Mouse (Mus musculus) limb, embryonic 15.5 days (tissue): Measurements from ENCODE around the gene Crim1. TPM values are rescaled to one million over a fixed set of nuclear protein-coding genes. Genes with fewer than 3 reads are reported as not detected.

Experiments used
- ATAC-seq: fragments of 200-750 bp; cut with Nextera tagmentation; 2 replicates; pipeline ENCODE4 v1.8.0; 2017; ENCODE audit warnings: low read depth, moderate TSS enrichment; ENCODE audit not compliant: insufficient number of reproducible peaks, low FRiP score, low TSS enrichment
- H3K27ac ChIP-seq: fragments of 300-500 bp; sonication (generic); 2 replicates; pipeline ENCODE4 v1.5.1; 2015; ENCODE audit warnings: moderate library complexity, mild to moderate bottlenecking, inconsistent platforms
- H3K27me3 ChIP-seq: fragments of 300-500 bp; sonication (generic); 2 replicates; pipeline ENCODE4 v1.6.1; 2015; ENCODE audit warnings: inconsistent platforms
- H3K36me3 ChIP-seq: fragments of 300-500 bp; sonication (generic); 2 replicates; pipeline ENCODE4 v1.6.1; 2015; ENCODE audit warnings: inconsistent platforms
- H3K4me1 ChIP-seq: fragments of 300-500 bp; sonication (generic); 2 replicates; pipeline ENCODE4 v1.6.1; 2015; ENCODE audit warnings: inconsistent platforms
- H3K4me2 ChIP-seq: fragments of 300-500 bp; sonication (generic); 2 replicates; pipeline ENCODE4 v1.6.1; 2015; ENCODE audit warnings: mild to moderate bottlenecking, inconsistent platforms
- H3K4me3 ChIP-seq: fragments of 300-500 bp; sonication (generic); 2 replicates; pipeline ENCODE4 v1.5.1; 2015; ENCODE audit warnings: mild to moderate bottlenecking, inconsistent platforms
- H3K9ac ChIP-seq: fragments of 300-500 bp; sonication (generic); 2 replicates; pipeline ENCODE4 v1.6.1; 2015; ENCODE audit warnings: inconsistent platforms
- H3K9me3 ChIP-seq: fragments of 300-500 bp; sonication (generic); 2 replicates; pipeline ENCODE4 v1.6.1; 2016; ENCODE audit warnings: inconsistent platforms
- WGBS: fragments of 180-500 bp; shearing (Covaris S2); methylation state at CpG from one replicate; pipeline ENCODE4 v1.1.7; 2015; 5-methylcytosine and 5-hydroxymethylcytosine counted together
- polyA plus RNA-seq: library from polyadenylated mRNA; unstranded; fragments of >200 nt; fragmentation: Nextera tagmentation; extraction: Ambion mirVana; gene quantifications from 2 replicates; pipeline ENCODE4 v1.2.1, GENCODE M21; 2015

The Crim1 gene
- polyA plus RNA-seq, 1 experiment from 2014 or later, result 7.0 TPM

DNA sequence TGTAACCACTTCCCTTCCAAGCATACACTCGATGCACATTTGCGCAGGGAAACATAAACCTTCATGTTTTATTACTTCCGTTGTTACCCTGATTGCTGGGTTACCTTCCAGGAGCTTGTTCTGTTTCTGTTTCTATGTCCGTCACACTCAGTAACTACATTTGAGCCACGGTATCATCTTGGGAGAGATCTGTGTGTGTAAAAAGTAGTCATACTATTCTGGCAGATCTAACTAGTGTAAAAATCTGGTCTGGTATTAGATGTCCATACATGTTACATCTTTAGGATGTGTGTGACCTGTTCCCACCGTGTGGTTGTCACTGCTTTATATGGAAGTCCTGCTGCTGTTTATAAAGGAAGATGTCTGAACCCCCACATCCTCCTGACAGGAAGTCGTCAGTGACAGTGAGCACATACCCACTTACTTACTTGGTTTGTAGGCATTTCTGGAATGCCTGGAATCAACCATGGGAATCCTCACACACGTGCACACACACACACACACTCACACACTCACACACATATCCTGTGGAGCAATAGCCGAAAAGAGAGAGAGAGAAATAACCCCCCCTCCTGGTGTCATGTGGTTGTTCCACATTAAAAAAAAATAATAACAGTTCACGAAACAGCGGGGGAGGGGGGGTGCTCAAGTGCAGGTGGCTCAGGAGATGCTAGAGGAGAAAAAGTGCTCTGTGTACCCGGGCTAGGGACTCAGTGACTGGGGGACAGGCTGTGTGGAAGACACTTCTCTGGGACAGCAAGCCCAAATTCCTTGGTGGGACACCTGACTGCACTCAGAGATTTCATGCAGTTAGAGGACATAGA is 151.8 kb downstream of the Crim1 start:
- Histone ChIP-seq H3K9me3 (no peaks in the 10 kb centered on the region), H3K4me2 (no peak overlapping the region), H3K4me1 (no peaks in the 10 kb centered on the region), H3K9ac (no peak overlapping the region), H3K4me3 (no peak overlapping the region), H3K27ac (no peak overlapping the region), H3K36me3 (peaks cover 46% of the 10 kb centered on the region), H3K27me3 (no peaks in the 10 kb centered on the region)
- WGBS, result 53% methylated on average over 12 of the region's 12 CpGs
- no peak for ATAC-seq

DNA sequence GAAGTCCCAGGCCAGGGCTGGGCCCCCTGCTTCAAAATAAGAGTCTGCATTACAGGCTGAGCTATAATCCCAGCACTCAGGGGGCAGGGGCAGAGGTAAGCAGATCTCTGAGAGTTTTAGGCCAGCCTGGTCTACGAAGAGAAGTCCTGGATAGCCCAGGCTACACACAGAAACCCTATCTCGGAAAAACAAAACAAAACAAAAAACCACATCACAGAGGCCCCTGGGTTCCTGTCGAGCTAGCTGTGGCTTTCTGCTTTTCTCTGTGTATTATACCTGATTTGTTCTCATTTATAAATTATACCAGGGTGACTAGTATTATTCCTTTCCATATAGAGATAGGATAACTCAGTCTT is 152.4 kb downstream of the Crim1 start:
- no peak for ATAC-seq
- H3K27me3 ChIP-seq, result no peaks in the 10 kb centered on the region
- no peak overlapping the region for H3K4me3 ChIP-seq
- no peaks in the 10 kb centered on the region for H3K4me1 ChIP-seq
- 89% methylated on average over 3 of the region's 3 CpGs for WGBS
- H3K9me3 ChIP-seq, result no peaks in the 10 kb centered on the region
- no peak overlapping the region for H3K4me2 ChIP-seq
- no peak overlapping the region for H3K27ac ChIP-seq
- H3K9ac ChIP-seq, result no peak overlapping the region
- peaks cover 41% of the 10 kb centered on the region for H3K36me3 ChIP-seq

DNA sequence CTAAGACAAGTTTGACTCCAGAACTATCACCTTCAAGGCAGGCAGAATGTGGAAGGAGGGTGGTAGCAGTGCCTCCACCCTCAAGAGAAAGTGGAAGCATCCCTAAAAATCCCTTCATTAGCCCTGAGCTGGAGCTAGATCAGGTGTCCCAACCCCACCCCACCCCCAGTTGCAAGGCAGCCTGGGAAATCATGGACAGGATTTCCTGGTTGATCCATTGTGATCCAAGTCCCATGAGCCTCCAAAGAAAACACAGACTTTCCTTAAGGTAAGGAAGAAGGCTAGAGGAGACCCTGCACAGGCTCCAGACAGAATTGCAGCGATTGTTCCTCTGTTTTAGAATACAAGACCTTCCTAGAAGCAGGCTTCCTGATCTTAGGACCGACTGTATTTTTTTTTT is 154.4 kb downstream of the Crim1 start:
- 77% methylated on average over 2 of the region's 2 CpGs for WGBS
- Histone ChIP-seq H3K4me2 (no peak overlapping the region), H3K36me3 (peaks cover 31% of the 10 kb centered on the region)

DNA sequence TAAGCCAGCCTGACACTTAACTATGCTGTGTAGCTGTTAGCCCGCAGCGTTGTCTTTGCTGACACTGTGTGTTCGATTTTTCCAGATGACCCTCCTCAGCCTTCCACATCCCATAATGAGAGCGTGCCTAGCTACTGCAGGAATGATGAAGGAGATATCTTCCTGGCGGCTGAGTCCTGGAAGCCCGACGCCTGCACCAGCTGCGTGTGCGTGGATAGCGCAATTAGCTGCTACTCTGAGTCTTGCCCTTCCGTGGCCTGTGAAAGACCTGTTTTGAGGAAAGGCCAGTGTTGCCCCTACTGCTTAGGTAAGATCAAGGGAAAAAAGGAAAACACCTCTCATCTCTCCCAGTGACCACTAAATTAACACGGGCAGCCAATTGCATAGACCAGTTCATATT is 154.8 kb downstream of the Crim1 start:
- Histone ChIP-seq H3K36me3 (peaks cover 31% of the 10 kb centered on the region), H3K4me3 (no peak overlapping the region), H3K27me3 (no peaks in the 10 kb centered on the region), H3K9ac (no peak overlapping the region), H3K4me1 (no peaks in the 10 kb centered on the region), H3K27ac (no peak overlapping the region), H3K4me2 (no peak overlapping the region), H3K9me3 (no peaks in the 10 kb centered on the region)
- ATAC-seq, result no peak
- 86% methylated on average over 12 of the region's 12 CpGs for WGBS

More for the DNA sequence above, 154.4 kb downstream of the Crim1 start:
- Histone ChIP-seq H3K9ac (no peak overlapping the region), H3K4me3 (no peak overlapping the region), H3K27ac (no peak overlapping the region), H3K4me1 (no peaks in the 10 kb centered on the region), H3K27me3 (no peaks in the 10 kb centered on the region), H3K9me3 (no peaks in the 10 kb centered on the region)
- ATAC-seq, result no peak

DNA sequence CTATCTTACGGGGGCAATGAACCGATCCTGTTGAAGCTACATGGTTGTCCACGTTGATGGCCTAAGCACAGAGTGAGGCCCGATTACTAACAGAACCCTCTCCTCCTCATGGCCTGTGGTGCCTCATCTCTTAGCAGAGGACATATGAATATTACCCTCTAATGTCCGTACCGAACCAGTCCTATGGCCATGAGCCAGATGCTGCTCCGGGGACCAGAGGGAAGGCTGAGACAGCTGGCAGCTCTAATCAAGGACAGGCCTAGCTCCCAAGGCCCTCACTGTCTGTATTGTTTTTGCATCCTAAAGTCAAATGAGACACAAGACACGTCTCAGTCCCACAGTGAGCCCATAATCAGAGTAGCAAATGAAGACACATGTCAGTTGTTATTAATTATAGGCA is 155.6 kb downstream of the Crim1 start:
- Histone ChIP-seq H3K36me3 (peaks cover 28% of the 10 kb centered on the region), H3K27me3 (no peaks in the 10 kb centered on the region), H3K9ac (no peak overlapping the region), H3K4me3 (no peak overlapping the region), H3K4me1 (no peaks in the 10 kb centered on the region), H3K4me2 (no peak overlapping the region), H3K9me3 (no peaks in the 10 kb centered on the region), H3K27ac (no peak overlapping the region)
- WGBS, result 79% methylated on average over 8 of the region's 8 CpGs
- no peak for ATAC-seq

DNA sequence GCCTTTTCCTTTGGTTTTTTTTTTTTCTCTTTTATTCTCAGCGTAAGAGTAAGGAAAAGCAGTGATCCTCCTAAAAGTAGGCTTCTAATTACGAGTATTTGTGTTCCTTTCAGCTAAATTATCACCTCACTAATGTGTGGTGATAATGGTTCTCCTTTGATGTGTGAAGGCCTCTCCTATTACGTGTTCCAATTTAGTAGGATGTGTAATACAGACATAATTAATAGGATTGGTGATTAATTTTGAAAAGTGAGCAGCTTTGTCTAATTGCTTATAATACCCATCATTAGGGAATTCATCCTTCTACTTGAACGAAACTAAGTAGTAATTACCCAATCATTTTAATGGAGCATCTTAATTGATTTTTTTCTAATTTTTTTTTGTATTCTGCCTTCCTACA is 157.7 kb downstream of the Crim1 start:
- Histone ChIP-seq H3K4me1 (peaks cover 5% of the 10 kb centered on the region; the same call in 1 of the 2 replicates), H3K4me2 (no peak overlapping the region), H3K27ac (no peak overlapping the region), H3K36me3 (peaks cover 19% of the 10 kb centered on the region), H3K9ac (no peak overlapping the region), H3K4me3 (no peak overlapping the region), H3K27me3 (no peaks in the 10 kb centered on the region), H3K9me3 (no peaks in the 10 kb centered on the region)
- ATAC-seq, result no peak
- WGBS, result 55% methylated on average over 4 of the region's 4 CpGs

DNA sequence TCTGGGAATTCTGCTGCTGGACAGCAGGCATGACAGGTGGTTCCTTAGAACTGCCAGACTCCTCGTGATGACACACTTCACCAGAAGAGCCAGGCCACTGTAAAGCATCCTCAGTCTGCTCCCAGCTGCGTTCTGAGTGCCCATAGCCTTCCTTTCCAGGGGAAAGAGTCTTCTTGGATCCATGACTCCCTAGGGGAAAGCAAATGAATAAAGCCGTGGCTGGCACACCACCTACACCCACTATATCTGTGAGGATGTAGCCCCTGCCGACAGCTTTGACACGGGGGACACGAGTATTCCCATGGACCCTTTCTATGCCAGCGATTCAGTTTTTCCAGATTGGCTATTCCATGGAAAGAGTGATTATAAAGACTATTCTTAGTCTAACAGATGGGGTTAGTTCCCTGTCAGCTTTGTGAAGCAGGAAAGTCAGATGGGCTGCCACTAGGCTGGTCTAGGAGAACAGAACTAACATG is 158.2 kb downstream of the Crim1 start:
- ATAC-seq, result no peak

DNA sequence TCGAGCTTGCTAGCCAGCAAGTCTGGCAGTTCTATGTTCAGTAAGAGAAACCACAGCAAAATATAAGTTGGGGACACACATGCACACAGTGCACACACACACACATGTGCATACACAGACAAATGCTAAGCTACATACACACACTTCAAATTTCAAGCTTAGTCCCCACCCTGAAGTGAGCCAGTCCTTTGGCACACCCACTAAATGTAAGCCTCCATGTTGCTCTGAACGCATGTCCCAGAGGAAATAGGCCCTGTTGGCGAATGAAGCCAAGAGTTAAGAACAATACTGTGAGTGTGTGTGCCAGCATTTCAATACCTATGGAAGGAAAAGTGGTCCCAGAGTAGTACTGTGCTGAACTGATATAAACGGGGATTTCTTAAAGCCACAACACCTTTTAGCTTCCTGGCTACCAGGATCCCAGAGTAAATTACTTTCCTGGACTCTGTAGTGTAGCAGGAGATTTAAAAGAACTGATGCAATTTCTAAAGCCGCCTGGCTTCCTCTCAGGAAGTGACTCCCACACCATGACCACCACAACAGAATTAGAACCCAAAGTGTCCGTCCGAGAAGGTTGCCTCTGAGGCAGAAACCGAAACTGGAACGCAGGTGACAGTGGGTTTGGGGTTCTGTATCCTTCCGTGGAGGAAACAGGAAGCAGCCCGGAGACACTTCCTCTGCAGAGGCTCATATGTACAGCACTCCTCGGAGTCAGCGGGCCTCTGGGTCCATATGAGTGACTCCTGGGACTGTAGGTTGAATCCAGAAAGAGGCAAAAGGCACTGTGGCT is 162.1 kb downstream of the Crim1 start:
- H3K27me3 ChIP-seq, result no peaks in the 10 kb centered on the region
- no peak overlapping the region for H3K9ac ChIP-seq
- H3K4me2 ChIP-seq, result no peak overlapping the region
- ATAC-seq, result no peak
- H3K27ac ChIP-seq, result peak overlapping the region; percentile 40; the same call in 1 of the 2 replicates
- peaks cover 5% of the 10 kb centered on the region; the same call in 1 of the 2 replicates for H3K4me1 ChIP-seq
- WGBS, result 65% methylated on average over 13 of the region's 13 CpGs
- H3K4me3 ChIP-seq, result no peak overlapping the region
- H3K9me3 ChIP-seq, result no peaks in the 10 kb centered on the region
- peaks cover 16% of the 10 kb centered on the region for H3K36me3 ChIP-seq

More for the DNA sequence above, 158.2 kb downstream of the Crim1 start:
- Histone ChIP-seq H3K27me3 (no peaks in the 10 kb centered on the region), H3K27ac (no peak overlapping the region), H3K4me2 (no peak overlapping the region), H3K9ac (no peak overlapping the region), H3K4me1 (peaks cover 5% of the 10 kb centered on the region; the same call in 1 of the 2 replicates), H3K36me3 (peaks cover 19% of the 10 kb centered on the region), H3K4me3 (no peak overlapping the region), H3K9me3 (no peaks in the 10 kb centered on the region)
- WGBS, result 74% methylated on average over 7 of the region's 7 CpGs

DNA sequence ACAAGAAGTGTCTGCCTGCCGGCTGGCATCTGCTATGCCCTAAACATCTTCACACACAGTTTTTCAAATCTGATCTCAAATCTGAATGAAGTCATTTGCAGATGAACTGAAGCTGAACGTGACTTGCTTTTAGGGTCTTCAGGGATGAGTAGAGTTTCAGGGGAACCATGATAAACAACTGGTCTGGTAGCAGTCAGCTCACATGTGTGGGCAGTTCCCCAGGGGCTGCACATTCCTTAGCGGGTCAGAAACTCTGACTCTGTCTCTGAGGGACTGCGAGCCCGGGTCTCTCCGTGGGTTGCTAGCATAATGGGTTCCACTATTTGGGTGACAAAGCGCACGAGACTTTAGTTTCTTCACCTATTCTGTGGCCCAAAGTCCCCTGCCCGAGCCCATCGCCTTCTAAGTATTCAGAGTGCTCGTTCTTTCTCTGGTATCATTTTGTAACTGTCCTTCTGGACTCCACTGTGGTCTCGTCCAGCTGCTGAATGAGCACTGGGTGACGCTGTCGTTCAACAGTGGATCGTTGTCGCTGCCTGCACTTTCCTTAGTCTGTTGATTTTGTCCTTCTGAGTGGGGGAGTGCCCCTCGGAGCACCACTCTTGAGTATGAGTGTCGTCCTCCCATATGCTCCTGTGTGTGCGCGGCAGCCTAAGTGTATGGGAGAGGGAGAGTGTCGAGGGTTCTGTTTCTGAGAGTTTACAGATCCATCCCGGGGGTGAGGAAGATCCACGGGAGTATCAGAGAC is 164.7 kb downstream of the Crim1 start:
- no peak for ATAC-seq
- Histone ChIP-seq H3K27me3 (no peaks in the 10 kb centered on the region), H3K9ac (no peak overlapping the region), H3K27ac (no peak overlapping the region), H3K4me3 (no peak overlapping the region), H3K36me3 (peaks cover 39% of the 10 kb centered on the region), H3K4me2 (no peak overlapping the region), H3K4me1 (peaks cover 5% of the 10 kb centered on the region; the same call in 1 of the 2 replicates), H3K9me3 (no peaks in the 10 kb centered on the region)
- 88% methylated on average over 23 of the region's 23 CpGs for WGBS

DNA sequence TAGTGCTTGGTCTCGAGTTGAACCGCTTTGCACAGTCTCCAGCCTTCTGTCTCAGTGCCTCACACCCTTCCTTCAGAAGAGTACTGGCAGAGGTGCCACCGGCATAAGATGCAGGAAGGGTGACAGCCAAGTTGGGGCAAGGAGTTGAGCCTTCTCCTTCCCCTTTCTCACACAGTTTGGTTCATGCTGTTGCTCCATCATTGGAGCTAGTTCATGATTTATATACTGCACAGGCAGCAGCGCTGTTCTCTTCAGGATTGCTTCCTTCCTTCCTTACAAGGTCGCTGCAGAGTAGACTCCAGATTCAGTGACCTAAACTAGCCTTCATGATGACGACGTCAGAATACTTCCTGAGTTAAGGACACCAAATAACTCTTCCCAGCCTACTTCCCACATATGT is 166.0 kb downstream of the Crim1 start:
- no peak overlapping the region for H3K9ac ChIP-seq
- H3K4me3 ChIP-seq, result no peak overlapping the region
- no peak for ATAC-seq
- H3K36me3 ChIP-seq, result peaks cover 45% of the 10 kb centered on the region
- no peak overlapping the region for H3K4me2 ChIP-seq
- no peaks in the 10 kb centered on the region for H3K27me3 ChIP-seq
- no peak overlapping the region for H3K27ac ChIP-seq
- WGBS, result 75% methylated on average over 7 of the region's 7 CpGs
- H3K9me3 ChIP-seq, result no peaks in the 10 kb centered on the region
- H3K4me1 ChIP-seq, result peaks cover 5% of the 10 kb centered on the region; the same call in 1 of the 2 replicates

DNA sequence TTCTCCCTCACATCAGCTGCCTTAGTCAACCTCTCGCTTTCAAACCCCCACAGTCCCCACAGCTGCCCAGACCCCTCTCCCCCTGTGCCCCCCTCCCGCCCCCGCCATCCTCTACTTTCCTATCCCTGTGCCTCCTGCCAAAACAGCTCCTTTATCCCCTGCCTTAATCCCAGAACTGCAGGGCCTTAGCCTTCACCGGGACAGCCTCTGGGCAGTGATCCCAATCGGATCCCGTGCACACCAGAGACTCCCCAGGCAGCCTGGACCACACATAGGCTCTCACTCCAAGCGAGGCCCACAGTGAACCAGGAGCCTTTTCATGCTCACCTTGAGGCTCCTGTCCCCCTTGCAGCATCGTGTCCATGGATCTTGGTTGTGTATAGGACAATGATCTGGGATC is 168.4 kb downstream of the Crim1 start:
- no peak overlapping the region for H3K4me2 ChIP-seq
- no peak for ATAC-seq
- no peaks in the 10 kb centered on the region for H3K9me3 ChIP-seq
- peaks cover 48% of the 10 kb centered on the region for H3K36me3 ChIP-seq
- H3K27me3 ChIP-seq, result no peaks in the 10 kb centered on the region
- H3K4me3 ChIP-seq, result no peak overlapping the region
- no peak overlapping the region for H3K27ac ChIP-seq
- H3K9ac ChIP-seq, result no peak overlapping the region
- WGBS, result 79% methylated on average over 8 of the region's 8 CpGs
- no peaks in the 10 kb centered on the region for H3K4me1 ChIP-seq
